Mouse (Mus musculus) urinary bladder, postnatal 25 days (tissue): ENCODE measurements around the gene Spata4.
"Not testable (repeated sequence)": the region's sequence is repeated elsewhere in the genome, so short reads cannot be mapped to it uniquely, and the experiment has no call there.

Source experiments
- DNase-seq: peaks from one replicate; pipeline ENCODE4 v3.0.0; 2022; ENCODE audit warnings: low spot score

The Spata4 gene

GRCm38 (mm10) chr8:54600671-54601251 is at the start of gene Spata4:
TSS of gene Spata4 (plus strand) at chr8:54600781.
- no peak for DNase-seq

- no peak for DNase-seq
These were observed 45.7 kb upstream of the Spata4 start for GRCm38 (mm10) chr8:54554921-54555320.

GRCm38 (mm10) chr8:54562137-54562536 is 38.4 kb upstream of the Spata4 start:
- DNase-seq: no peak

- DNase-seq: no peak
These were observed 35.4 kb upstream of the Spata4 start for GRCm38 (mm10) chr8:54565181-54565580.

- no peak for DNase-seq
These were observed 34.8 kb upstream of the Spata4 start for GRCm38 (mm10) chr8:54565603-54566260.

- no peak for DNase-seq
These were observed 33.4 kb upstream of the Spata4 start for GRCm38 (mm10) chr8:54567168-54567567.

GRCm38 (mm10) chr8:54570618-54571609 is 29.7 kb upstream of the Spata4 start:
- DNase-seq: no peak

GRCm38 (mm10) chr8:54581436-54581835 is 19.1 kb upstream of the Spata4 start:
- DNase-seq: no peak

- DNase-seq: no peak
These were observed 17.7 kb upstream of the Spata4 start for GRCm38 (mm10) chr8:54582886-54583285.

GRCm38 (mm10) chr8:54594634-54595033 is 5.9 kb upstream of the Spata4 start:
- DNase-seq: no peak

GRCm38 (mm10) chr8:54596051-54596450 is 4.5 kb upstream of the Spata4 start:
- no peak for DNase-seq

GRCm38 (mm10) chr8:54596940-54597339 is 3.6 kb upstream of the Spata4 start:
- no peak for DNase-seq

GRCm38 (mm10) chr8:54597386-54597785 is 3.2 kb upstream of the Spata4 start:
- no peak for DNase-seq

- DNase-seq: no peak
These were observed 2.9 kb downstream of the Spata4 start for GRCm38 (mm10) chr8:54603440-54603839.

GRCm38 (mm10) chr8:54609336-54609735 is 8.8 kb downstream of the Spata4 start:
- no peak for DNase-seq

GRCm38 (mm10) chr8:54610238-54610637 is 9.7 kb downstream of the Spata4 start:
- DNase-seq: peak; percentile 5

- DNase-seq: not testable (repeated sequence)
These were observed 16.1 kb downstream of the Spata4 start for GRCm38 (mm10) chr8:54616710-54617109.

- no peak for DNase-seq
These were observed 38.1 kb downstream of the Spata4 start for GRCm38 (mm10) chr8:54638634-54639033.
